Mouse (Mus musculus): ENCODE results near the gene Mroh2a.

Gene Mroh2a

DNA sequence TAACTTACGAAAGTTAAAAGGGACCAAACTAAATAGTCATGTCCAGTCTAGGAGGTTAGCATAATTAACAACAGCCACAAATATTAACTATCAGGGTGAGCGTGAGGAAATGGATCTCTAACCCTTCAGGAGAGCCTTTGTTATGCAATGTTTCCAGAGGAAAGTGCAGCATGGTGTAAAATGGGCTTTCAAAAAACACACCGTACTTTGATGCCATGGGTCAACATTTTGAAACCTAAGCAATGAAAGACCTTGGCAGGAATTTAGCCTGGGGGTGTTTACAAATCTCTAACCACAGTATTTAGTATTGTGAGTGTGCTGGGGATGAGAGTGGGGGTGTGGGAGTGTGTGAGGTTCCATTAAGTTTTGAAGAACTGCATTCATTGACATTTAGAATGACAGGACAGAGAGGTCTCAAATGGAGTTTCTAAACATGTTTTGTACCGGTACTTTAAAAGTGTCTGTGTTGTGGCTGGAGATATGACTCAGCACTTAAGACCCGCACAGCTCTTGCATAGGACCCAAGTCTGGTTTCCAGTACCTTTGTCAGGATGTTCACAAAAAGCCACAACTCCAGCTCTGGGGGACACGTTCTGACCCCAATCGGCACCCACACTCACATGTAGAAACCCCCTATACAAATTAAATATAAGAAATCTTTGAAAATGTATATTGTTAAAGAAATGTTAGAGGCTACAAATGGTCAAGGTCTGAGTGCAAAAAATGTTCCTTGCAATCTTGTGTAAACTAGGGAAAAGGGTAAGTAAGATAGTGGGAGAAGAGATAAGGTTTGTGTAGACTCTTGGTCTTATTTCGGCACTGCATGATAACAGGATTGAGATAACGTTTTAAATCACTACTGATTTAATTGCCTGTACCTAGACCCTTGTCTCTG lies 52.6 kb downstream of the Mroh2a start:
- no peak for DNase-seq

DNA sequence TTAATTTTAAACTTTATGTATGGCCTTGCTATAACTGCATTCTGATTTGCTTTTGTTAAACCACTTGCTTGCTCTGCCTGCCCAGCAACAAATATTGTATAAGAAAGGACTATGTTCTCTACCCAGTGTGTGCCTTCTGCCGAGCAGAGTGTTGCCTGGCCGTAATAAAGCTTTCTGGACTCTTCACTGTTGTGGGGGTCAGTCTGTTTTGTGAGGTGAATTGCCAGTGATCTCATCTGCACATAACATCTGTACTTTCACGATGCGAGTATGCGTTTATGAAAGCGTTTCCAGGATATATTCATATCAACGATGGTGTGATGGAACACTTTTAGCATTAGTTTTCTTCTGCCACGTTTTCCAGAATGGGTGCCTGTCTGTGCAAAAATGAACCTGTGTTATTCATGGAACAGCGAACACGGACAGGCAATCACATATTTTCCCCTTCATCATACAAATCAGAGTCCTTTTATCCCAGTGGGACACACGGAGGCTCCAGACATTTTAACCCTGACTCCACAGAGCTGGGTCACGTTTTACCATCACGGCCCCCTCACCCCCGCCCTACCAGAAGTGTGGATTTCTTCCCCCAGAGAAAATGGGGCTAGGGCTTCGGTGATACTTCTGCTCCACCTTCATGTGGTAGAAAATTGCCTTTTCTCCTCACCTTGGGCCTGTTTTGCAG lies 53.4 kb downstream of the Mroh2a start:
- no peak for DNase-seq

DNA sequence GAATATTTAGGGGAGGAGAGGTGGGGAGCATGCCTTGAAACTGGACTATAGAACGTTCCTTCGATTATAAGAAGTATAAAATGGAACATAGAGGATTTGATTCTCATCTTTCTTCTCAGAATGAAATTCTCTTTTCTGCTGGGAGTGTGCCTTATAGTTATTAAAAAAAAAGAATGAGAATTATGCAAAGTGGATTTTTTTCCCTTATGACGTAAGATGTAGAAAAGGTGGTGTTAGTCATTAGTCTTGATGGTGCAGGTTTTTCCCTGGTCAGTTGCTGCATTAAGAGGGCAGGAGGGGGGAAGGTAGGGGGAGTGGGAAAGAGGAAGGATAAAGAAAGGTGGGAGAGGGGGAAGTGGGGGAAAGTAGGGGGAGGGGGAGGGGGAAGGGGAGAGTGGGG lies 55.5 kb downstream of the Mroh2a start:
- no peak for DNase-seq

DNA sequence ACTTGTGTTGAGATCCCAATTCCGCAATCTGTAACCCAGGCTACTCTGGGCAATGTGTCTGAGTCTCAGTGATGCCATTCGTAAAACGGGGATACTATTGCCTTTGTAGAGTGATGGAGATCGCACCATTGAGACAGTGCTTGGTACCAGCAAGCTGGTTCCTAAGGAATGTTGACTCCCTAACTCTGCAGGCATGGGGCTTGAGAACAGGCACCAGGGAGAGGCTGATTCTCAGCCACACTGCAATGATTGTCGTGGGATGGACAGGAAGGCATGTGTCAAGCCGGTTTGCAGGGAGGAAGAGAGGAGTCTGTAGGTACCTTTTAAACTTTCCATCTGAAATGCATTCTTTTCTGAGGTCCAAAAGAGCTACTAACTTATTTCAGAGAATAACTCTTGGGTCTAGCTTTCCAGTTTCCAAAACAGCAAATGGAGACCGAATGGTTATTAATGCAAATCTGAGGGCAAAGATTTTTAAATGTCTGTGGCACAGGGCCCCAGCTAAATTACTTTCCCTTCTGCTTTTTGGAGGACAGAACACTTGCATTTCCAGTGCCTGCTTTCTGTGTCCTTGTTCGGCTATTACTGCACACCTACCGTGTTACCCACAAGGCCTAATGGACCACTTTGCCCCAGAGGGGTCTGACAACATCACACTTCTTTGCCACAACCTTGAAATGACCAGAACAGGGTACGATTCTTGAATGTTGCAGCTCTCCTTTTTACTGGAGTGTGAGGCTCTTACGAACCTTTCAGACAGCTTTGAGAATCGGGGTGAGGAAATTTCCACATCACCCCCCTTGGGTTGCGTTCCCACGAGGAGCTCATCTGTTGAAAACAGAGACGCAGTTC lies 56.8 kb downstream of the Mroh2a start:
- DNase-seq = no peak

DNA sequence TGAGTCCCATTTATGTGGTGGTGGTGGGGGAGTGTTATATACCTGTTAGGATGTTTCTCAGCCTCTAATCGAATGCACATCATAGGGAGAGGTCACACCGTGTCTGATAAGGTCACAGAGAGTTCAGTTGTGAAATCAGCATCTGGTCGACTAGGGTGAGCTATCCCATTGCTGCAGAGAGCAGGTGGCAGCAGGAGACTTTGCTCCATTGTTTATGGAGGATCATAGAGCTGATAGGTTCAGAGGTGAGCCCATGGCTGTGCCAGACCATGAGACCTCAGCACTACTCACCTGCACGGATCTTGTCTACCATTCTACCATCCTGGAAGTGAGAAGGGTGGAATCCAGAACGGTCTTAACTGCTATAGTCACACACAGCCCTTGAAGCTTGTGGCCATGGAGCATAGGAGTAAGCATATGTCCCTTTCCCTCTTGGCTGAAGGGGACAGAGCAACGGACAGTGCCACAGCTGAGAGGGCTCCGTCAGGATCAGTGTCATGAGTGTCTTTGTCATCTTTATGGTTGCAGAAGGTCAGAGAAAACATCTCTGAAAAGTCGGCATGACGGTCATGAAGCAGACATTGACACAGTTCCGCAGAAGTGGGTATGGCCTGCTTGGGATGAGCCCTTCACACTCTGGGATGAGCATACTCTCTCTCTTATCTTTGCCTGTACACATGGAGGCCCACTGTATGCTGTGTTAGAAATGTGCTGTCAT lies 57.6 kb downstream of the Mroh2a start:
- no peak for DNase-seq

DNA sequence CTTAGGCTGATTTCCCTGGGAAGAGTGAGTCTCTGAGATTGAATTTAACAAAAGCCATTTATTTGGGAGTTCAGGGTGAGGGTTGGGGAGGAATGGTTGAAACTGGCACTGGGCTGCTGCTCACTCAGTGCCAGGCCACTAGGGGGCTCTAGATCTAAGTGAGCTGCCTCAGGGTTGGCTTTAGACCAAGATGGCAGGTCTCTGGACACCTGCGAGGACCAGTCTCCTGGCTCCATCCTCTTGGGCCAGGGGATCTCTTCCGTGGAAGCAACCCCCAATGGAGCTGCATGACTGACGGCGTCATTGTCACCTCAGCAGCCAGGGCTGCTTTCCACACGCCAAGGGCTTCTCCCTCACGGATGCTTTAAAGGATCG lies 58.1 kb downstream of the Mroh2a start:
- DNase-seq = no peak

DNA sequence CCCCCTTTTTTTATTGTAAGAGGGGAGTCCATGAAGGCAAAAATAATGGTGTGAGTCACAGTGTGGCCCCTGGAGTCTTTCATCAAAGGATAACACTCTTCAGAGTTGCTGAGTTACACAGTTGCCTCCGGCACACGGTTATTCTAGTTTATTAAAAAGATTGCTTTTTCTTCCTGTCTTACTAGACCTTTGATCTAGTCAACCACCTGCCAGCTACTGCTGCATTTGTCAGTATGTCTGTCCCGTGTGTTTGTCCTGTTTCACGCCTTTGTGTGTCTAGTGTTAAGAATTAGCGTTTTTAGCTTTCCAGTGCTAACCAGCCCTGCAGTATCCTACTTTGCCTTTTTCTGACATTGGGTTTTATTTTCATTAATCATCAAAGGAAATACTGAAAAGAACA lies 58.9 kb downstream of the Mroh2a start:
- DNase-seq = no peak

DNA sequence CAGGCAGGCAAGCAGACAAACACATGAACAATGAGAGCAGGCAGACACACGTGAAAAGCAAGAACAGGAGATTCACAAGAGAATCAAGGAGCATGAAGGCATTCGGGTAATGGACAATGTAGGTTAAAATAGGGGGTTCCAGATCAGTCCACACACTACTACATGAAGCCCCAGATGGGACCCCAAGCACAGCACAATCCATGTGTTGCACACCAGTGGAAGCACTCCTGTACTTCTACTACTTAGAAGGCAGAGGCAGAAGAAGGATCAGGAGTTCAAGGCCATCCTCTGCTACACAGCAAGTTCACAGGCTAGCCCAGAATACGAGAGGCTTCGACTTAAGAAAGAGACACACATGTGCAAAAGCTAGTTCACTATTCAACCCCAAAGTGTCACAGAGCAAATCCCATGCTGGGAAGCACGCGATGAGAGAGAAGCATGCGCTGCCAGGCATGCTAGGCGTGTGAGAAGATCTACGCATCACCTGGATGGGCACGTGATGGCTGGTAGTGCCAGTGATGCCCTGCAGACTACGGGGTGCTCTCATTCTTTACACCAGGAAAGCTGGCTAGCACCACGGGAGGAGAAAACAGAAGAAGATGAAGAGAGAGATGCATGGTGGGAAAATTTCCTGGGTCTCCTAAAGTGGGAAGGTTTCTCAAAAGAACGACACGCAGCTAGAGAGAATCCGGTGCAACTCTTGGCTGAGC lies 59.5 kb downstream of the Mroh2a start:
- no peak for DNase-seq

DNA sequence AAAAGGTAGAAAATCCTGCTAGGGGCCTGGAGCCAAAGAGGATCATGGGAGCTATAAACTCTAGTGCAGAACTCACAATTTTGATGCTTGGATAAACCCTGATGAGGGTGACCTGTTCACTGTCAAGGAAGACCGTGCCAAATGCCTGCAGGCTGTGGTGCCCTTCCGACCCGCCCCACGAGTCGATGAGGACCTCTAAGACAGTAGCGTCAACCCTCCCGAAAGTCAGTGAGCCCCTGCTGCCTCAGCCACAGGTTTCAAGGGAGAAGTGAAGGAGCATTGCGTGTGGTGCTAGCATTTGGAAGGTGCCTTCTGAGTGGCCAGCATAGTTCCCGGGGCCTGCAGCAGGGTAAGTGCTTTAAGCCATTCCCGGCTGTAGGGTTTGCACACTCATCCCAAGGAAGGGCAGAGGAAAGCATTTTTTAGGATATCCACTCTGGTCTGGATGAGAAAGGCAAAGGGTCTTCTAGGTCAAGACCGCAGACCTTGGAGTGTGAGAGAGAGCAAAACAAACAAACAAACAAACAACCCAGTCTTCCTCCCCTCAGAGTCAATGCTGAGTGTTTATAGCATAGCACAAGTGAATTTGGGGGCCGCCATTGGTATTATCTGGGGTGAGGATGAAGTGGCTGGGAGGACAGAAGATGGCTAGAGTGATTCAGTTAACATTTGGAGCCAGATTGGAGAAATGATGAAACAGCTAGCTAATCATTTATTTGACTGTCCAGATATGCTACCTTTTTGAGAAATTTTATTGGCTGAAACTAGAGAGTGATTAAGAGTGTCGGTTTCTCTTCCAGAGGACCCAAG lies 60.3 kb downstream of the Mroh2a start:
- DNase-seq = no peak

DNA sequence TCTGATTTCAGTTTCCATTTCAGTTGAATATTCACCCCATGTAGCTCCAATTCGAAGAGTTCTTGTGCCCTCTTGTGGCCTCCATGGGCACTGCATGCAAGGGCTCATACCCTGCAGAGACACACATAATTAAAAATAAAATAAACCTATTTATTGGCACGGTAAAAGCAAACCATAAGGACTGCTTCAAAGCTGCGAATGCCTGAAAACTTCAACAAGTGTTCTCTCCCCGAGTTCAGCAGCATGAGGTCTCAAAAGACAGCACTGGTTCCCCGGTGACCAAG lies 60.9 kb downstream of the Mroh2a start:
- DNase-seq = no peak

DNA sequence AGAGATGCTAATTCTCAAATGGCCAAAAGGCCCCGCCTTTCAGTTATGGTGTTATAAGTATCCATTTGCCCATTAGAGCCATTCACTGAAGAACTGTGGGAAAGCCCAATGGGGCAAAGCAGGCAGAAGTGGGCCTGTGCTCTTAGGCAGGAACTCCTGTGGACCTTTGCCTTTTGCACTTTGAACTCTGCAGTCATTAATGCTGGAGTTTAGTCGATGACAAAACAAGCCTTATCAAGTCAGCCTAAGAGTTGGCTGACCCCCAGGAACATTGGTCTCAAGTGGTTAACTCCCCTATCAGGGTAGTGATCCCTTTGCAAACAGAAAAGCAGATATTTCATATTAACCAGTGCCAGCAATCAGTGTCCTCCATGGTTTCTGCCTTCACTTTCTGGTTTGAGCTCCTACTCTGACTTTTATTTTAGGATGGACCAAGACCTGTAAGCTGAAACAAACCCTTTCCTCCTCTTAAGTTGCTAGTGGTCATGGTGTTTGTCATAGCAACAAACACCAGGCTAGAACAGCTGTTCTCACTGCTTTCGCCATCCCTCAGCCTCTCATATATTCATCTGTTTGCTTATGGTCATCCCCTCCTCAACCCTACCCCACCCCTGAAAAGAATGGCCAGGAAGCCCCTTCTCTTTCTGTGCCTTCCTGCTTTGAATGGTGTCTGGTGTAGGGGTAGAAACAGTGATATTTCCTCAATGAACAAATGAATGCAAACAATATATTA lies 61.4 kb downstream of the Mroh2a start:
- no peak for DNase-seq

DNA sequence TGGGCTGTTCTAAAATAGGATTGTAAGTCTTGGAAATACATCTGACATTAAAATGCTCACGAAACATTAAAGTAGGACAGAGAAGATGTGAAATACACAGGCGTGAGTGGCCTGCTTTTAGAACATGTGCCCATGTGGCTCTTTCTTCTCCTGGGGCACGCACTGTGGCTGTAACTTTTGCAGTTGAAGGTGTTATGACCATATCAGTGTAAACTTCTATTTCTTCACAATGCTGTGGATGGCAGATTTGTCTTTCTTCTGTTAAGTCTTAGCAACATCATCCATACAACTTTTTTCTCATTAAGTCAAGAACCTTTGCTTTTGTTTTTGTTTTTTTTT lies 62.0 kb downstream of the Mroh2a start:
- no peak for DNase-seq

DNA sequence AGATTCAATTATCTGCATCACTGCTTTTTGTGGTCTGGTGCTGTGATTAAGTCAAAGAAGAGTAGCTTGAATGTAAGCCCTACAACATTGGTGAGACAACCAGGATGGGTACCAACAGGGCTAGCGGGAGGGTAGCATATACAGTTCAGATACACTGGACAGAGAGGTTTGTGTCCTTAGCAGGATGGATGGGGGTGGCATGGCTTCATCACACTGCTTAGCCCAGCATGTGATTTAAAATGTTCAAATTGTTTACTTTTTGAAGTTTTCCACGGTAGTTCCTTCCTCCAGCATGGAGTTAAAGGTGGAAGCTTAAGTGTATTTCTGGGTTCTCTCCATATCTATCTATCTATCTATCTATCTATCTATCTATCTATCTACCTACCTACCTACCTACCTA lies 62.4 kb downstream of the Mroh2a start:
- DNase-seq = no peak

DNA sequence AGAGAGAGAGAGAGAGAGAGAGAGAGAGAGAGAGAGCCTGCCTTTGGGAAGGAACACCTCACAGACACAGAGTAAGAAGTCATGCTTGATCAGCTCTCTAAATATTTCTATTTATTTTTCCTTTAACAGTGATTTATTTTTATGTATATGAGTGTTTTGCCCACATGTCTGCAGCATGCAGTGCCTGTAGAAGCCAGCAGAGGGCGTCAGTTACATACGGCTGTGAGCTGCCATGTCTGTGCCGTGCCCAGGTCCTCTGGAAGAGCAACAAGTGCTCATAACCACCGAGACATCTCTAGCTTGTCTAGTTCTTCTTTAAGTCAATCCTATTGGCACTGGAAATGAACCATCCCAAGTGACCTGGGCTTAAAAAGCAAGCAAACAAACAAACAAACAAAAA lies 63.1 kb downstream of the Mroh2a start:
- DNase-seq = no peak

DNA sequence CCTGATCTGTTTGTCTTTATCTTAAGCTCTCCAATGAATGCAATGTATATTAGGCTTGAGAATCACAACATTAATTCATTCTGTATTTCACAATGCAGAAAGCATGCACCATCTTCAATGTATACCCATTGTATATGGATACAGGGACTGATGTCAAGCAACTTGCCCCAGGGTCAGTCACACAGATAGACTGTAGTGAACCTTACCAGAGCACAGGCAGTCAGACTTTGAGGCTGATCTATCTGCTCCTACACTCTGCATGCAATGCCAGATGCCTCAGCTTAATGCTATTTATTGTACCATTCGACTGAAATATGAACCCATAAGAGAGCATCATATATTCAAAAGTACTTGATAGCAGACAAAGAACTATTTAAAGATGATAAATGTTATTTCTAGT lies 63.7 kb downstream of the Mroh2a start:
- no peak for DNase-seq

DNA sequence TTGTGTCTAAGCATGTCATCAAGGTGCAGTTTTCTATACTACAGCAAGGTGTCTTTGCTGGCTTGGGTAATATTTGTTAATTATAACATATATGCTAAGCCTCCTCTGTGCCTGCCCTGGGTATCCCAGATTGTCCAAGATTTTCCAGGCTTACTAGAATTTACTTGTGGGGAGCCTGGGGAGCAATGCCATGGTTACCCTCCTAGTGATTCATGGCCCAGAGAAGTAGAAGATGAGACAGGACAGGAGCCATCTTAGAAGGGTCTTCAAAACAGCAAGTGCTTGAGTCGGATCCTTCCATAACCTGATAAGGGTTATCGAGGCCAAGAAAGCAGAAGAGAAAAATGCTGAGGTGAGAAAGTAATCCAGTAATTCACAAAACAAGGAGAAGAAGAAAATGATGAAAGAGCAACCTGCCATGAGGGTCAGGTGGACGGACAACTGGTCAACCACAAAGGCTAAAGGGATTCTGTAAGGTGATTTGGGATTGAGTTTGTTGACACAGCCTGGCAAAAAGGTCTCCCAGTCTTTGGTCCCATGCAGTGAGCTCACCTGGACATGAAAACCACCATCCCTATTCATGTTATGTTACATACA lies 64.7 kb downstream of the Mroh2a start:
- no peak for DNase-seq

DNA sequence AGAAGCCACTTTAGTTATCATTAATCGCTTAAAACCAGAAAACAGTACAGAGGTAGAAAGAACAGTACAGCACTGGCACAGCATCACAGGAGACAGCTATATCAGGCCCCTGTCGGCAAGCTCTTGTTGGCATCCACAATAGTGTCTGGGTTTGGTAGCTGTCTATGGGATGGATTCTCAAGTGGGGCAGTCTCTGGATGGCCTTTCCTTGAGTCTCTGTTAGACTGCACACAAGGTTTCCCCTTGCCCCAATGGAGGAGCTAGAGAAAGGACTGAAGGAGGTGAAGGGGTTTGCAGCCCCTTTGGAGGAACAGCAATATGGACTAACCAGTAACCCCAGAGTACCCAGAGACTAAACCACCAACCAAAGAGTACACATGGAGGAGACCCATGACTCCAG lies 65.3 kb downstream of the Mroh2a start:
- no peak for DNase-seq

DNA sequence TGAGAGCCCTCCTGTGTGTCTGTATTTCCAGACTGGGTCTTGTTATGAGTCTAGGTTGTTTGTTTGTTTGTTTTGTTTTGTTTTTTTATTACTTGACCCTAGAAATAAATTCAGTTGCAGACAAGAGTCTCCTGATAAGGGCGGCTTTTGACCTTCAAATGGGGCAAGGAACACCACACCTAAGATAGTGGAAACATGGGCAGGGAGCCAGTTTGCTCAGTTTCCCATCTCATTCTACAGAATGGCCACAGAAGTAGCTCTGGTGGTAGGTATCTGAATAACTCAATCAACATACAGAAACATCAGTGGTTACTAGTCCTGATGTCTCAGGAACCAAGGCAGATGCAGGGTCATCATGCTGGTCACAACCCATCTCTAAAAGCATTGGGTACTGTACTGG lies 67.9 kb downstream of the Mroh2a start:
- no peak for DNase-seq

DNA sequence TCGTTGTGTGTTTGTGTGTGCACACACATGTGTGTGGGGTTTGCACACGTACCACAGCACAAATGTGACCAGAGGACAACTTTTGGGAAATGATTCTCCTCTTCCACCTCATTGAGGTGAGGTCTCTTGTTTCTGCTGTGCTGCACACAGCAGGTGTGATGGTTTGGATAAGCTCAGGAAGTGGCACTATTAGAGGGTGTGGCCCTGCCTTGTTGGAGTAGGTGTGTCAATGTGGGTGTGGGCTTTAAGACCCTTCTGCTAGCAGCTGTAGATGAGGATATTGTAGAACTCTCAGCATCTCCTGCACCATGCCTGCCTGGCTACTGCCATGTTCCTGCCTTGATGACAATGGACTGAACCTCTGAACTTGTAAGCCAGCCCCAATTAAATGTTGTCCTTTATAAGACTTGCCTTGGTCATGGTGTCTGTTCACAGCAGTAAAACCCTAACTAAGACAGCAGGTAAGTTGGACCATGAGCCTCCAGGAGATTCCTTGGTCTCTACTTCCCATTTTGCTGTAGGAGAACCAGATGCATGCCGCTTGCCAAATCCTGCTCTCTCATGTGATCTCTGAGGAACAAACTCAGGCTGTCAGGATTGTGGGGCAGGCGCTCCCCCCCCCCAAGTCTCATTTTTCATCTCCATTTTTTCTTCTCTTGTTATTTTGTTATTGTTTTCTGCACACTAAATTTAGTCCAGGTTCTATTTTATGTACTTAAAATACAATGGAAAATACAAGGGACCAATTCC lies 69.6 kb downstream of the Mroh2a start:
- no peak for DNase-seq
